In the genomic region with DNA sequence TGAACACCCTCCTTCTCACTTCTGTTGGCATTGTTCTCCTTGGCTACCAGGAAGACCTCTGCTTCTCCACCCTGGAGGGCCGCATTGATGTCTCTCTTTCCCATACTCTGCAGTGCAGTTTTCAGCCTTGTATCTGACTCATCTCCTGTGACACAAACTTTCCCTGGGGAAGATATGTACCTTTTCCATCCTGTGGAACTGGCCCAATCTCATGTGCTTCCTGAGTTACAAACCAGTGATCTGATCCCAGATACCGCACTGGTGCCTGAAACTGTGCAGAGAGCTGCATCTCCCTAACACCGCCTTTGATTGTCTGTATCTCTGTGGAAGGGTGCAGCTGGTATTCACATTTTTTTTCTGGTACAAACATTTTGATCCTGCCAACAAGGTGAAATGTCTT, we compare ENCODE assay signal across 16 mouse cellular contexts.
"Had no signal": no experiment of that assay in that cellular context is flagged by ENCODE, and none has a peak within 500 bp of the region (broad histone marks: within the 10 kb centered on the region; RNA-seq: fewer than 3 reads in every experiment).

No protein-coding gene starts in this region.

- DNase-seq: cerebellum, adult 2 months; cerebellum, adult 8-10 months; cerebellum, adult 9-10 months; cerebellum, adult 9-11 months; cerebellum, postnatal 10 days; cerebellum, postnatal 14 days; cerebellum, postnatal 25 days; cerebellum, postnatal 36 days; embryo, embryonic 11 days; forebrain, postnatal 0 days; gastrocnemius, adult 2 months; gastrocnemius, postnatal 10 days; gastrocnemius, postnatal 14 days; gastrocnemius, postnatal 25 days; gastrocnemius, postnatal 36 days; heart, adult 2 months had no signal
